9 mouse cellular contexts compared by ENCODE assay signal in the genomic region with DNA sequence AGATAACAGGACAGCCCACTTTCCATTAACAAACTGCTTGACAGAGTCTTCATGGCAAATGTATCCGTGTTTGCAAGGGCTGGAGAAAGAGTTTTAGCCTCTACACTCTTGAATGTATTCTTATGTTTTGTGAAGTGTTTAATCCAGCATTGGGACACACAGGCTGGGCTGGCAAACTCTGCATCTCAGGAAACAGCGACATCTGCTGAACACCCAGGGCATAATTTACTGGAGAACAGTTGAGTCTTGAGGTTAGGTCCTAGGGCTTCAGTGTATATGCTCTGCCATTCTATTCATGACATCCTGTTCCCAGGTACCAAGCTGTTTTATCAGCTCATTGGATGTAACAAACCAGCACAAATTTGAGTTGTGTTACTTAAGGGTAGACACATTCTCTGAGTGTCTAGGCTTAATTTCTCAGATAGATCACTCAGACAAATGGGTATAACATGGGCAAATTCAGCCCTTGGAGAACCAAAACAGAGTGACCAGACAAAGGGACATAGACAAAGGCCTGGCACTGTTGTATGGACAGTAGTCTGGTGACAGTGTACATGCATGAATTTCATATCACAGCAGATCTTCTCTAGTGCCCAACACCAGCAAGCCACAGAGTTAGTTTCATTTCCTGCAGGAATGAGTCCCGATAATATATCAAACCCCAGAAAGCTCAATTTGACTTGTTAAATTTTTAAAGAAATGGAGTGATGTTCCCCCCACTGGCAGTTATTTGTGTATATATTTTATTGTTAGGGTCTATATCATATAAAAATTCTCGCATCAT.
A peak's percentile ranks its signal among the peaks of the same experiment; 100 is the strongest.
DNase-seq lines count a peak whose midpoint lies in the region; ATAC-seq and TF ChIP-seq lines count a peak whose summit lies in the region.
"Had no signal": no experiment of that assay in that cellular context is flagged by ENCODE, and none has a peak within 500 bp of the region (broad histone marks: within the 10 kb centered on the region; RNA-seq: fewer than 3 reads in every experiment).

No protein-coding gene starts in this region.

- peak; percentile 51 for TF ChIP-seq RAD21 in MEL (IDR thresholded peaks at IDR 0.05; ENCODE audit: low read depth, low read length)

- TF ChIP-seq EP300 in MEL (IDR thresholded peaks at IDR 0.05; ENCODE audit: low read depth in 1 of 2, low read length in 2 of 2) = no peak

- peak; percentile 8 for DNase-seq in heart, adult 8-10 months (ENCODE audit: low spot score)
- DNase-seq in heart, adult 9 months (ENCODE audit: low spot score in 2 of 2) = no peak
- DNase-seq in MEL (ENCODE audit: low read depth, low spot score) = peak; percentile 34
- peak; percentile 25 to 31 for DNase-seq in cerebellum, postnatal 36 days
- peak; percentile 19 to 41 for DNase-seq in left cerebral cortex, adult 2 months (ENCODE audit: extremely low spot score in 1 of 2, low spot score in 2 of 2)
- peak; percentile 19 for DNase-seq in ovary, postnatal 36 days (ENCODE audit: low spot score)
- no peak for DNase-seq in B cell, adult 2 months

- no peaks in the 10 kb centered on the region for H3K27me3 ChIP-seq in MEL (ENCODE audit: control insufficient read depth in 1 of 2, insufficient read depth in 2 of 2, low read length in 2 of 2)
- H3K27me3 ChIP-seq: midbrain, embryonic 12.5 days had no signal

- H3K4me1 ChIP-seq in MEL (ENCODE audit: control insufficient read depth in 1 of 2, insufficient read depth in 2 of 2, low read length in 2 of 2) = no peaks in the 10 kb centered on the region
- H3K4me1 ChIP-seq: midbrain, embryonic 12.5 days had no signal

- H3K27ac ChIP-seq in MEL (ENCODE audit: control insufficient read depth, low read depth, low read length) = no peak overlapping the region
- no peak overlapping the region for H3K27ac ChIP-seq in left cerebral cortex, adult 2 months
- H3K27ac ChIP-seq: midbrain, embryonic 12.5 days had no signal

- TF ChIP-seq POLR2A in MEL (IDR thresholded peaks at IDR 0.05; ENCODE audit: control insufficient read depth in 1 of 2, insufficient read depth in 1 of 2, low read depth in 1 of 2, low read length in 2 of 2, poor library complexity in 1 of 2) = no peak

- no peaks in the 10 kb centered on the region for H3K36me3 ChIP-seq in MEL (ENCODE audit: control insufficient read depth in 1 of 2, insufficient read depth in 2 of 2, low read length in 2 of 2)
- H3K36me3 ChIP-seq: midbrain, embryonic 12.5 days had no signal

- peak; percentile 65; the same call in 1 of the 2 replicates for ATAC-seq in granulocyte monocyte progenitor cell, adult 5-6 weeks (replicated peaks; ENCODE audit: poor library complexity, severe bottlenecking)

- H3K9me3 ChIP-seq in MEL (replicated peaks; ENCODE audit: insufficient read depth, low read length) = no peaks in the 10 kb centered on the region
- H3K9me3 ChIP-seq: midbrain, embryonic 12.5 days had no signal

- no peak overlapping the region for H3K4me3 ChIP-seq in MEL (ENCODE audit: control insufficient read depth in 1 of 2, insufficient read depth in 1 of 2, low read depth in 2 of 2, low read length in 2 of 2)
- no peak overlapping the region for H3K4me3 ChIP-seq in left cerebral cortex, adult 2 months
- H3K4me3 ChIP-seq: midbrain, embryonic 12.5 days had no signal

- intact Hi-C loops in left cerebral cortex, adult 2 months (cut with DNase I) = loop anchor here (5.0 to 10.0 kb wide), 2 partner anchors 452 to 645 kb away; no protein-coding TSS in a partner anchor

- TF ChIP-seq CTCF in MEL (IDR thresholded peaks at IDR 0.05 in 2 of 3, conservative IDR thresholded peaks at IDR 0.05 in 1 of 3; ENCODE audit: control insufficient read depth in 1 of 3, insufficient read depth in 1 of 3, low read depth in 2 of 3, low read length in 3 of 3, poor library complexity in 1 of 3, severe bottlenecking in 1 of 3) = peak in 2 of 3 experiments; percentile 57 to 62; a peak in 4 of 6 replicates
- peak; percentile 64 for TF ChIP-seq CTCF in left cerebral cortex, adult 2 months (IDR thresholded peaks at IDR 0.05)

- H3K79me2 ChIP-seq in MEL (ENCODE audit: control insufficient read depth, insufficient read depth, low read length, poor library complexity) = no peaks in the 10 kb centered on the region

- H3K9ac ChIP-seq in MEL (ENCODE audit: control insufficient read depth, low read depth, low read length, poor library complexity, severe bottlenecking) = no peak overlapping the region
- H3K9ac ChIP-seq: midbrain, embryonic 12.5 days had no signal

TF ChIP-seq in MEL, 35 proteins besides CTCF, POLR2A, EP300 and RAD21:
- TF ChIP-seq SMC3 (IDR thresholded peaks at IDR 0.05; ENCODE audit: low read depth, low read length) (peak; percentile 63), ZC3H11A (IDR thresholded peaks at IDR 0.05; ENCODE audit: low read depth, low read length) (peak; percentile 26), CHD2 (IDR thresholded peaks at IDR 0.05; ENCODE audit: low read length) (no peak), JUND (IDR thresholded peaks at IDR 0.05; ENCODE audit: low read depth, low read length) (no peak), HCFC1 (IDR thresholded peaks at IDR 0.05; ENCODE audit: low read depth, low read length) (no peak), ZKSCAN1 (IDR thresholded peaks at IDR 0.05; ENCODE audit: low read depth, low read length) (no peak), MYC (IDR thresholded peaks at IDR 0.05; ENCODE audit: low read depth, low read length) (no peak), KAT2A (conservative IDR thresholded peaks at IDR 0.05; ENCODE audit: low read depth, low read length) (no peak), USF2 (IDR thresholded peaks at IDR 0.05; ENCODE audit: borderline replicate concordance in 1 of 2, insufficient read depth in 1 of 2, low read depth in 1 of 2, low read length in 2 of 2) (no peak), MEF2A (IDR thresholded peaks at IDR 0.05; ENCODE audit: extremely low read depth, insufficient replicate concordance, low read depth, low read length, poor library complexity, severe bottlenecking) (no peak), TCF12 (IDR thresholded peaks at IDR 0.05; ENCODE audit: low read depth, low read length) (no peak), TAL1 (IDR thresholded peaks at IDR 0.05; ENCODE audit: low read length) (no peak), MYB (IDR thresholded peaks at IDR 0.05; ENCODE audit: low read depth, low read length) (no peak), NELFE (IDR thresholded peaks at IDR 0.05; ENCODE audit: low read depth, low read length) (no peak), ELF1 (IDR thresholded peaks at IDR 0.05; ENCODE audit: low read depth, low read length) (no peak), TBP (IDR thresholded peaks at IDR 0.05; ENCODE audit: low read depth, low read length) (no peak), USF1 (IDR thresholded peaks at IDR 0.05; ENCODE audit: low read depth, low read length) (no peak)
TF ChIP-seq in MEL: peak in this region for 2.

Comparison
In these comparisons a context has a peak if more than half of its experiments do, and no peak if none do; other contexts are left out.
1. DNase-seq: peak in heart, adult 8-10 months (single experiment), MEL (single experiment), cerebellum, postnatal 36 days (2 of 2), left cerebral cortex, adult 2 months (2 of 2) and ovary, postnatal 36 days (single experiment); none in heart, adult 9 months (0 of 2) and B cell, adult 2 months (0 of 2).